ENCODE assay signal across 9 mouse cellular contexts in the genomic region with DNA sequence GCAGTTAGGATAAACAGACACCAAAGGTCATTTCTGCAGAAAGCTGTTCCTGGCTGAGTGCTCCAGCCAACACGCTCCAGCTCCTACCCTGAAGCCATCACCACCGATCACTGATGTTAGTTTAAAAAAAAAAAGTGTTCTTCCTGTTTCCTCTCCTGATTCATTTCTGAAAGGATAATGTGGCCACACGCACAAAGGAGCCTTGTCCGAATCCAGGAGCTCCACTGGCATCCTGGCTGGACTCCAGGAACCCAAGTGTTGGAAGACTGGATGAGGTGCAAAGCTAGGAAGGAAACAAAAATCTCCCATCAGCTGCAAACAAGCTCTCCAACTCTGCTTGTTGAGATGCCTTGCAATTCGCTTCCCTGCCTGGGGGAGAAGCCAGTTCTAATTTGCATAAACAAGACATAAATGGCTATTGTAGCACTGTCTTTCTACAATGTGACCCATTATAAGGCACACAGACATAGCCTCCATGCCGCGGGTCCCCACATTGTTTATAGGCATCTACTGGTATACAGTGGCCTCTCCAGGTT. TPM values are rescaled to one million over a fixed set of nuclear protein-coding genes. Genes with fewer than 3 reads are reported as not detected.
DNase-seq lines count a peak whose midpoint lies in the region; ATAC-seq lines count a peak whose summit lies in the region.
"Had no signal": no experiment of that assay in that cellular context is flagged by ENCODE, and none has a peak within 500 bp of the region (broad histone marks: within the 10 kb centered on the region; RNA-seq: fewer than 3 reads in every experiment).

No protein-coding gene starts in this region.

- peak overlapping the region; percentile 23; the same call in 1 of the 2 replicates for H3K4me2 ChIP-seq in intestine, embryonic 14.5 days (ENCODE audit: low read length)
- no peak overlapping the region for H3K4me2 ChIP-seq in neural tube, embryonic 15.5 days

- DNase-seq in NIH3T3 (ENCODE audit: low read depth), result peak; percentile 46
- DNase-seq in cerebellum, adult 11-12 months, result peak; percentile 61
- peak; percentile 37 to 57 for DNase-seq in frontal cortex, postnatal 14 days (ENCODE audit: low spot score in 2 of 2)
- DNase-seq in intestine, embryonic 14.5 days (ENCODE audit: low spot score), result peak; percentile 64
- DNase-seq in left cerebral cortex, postnatal 4 days, result peak; percentile 80
- DNase-seq in thymus, postnatal 10 days (ENCODE audit: low spot score in 2 of 2), result no peak
- no peak for DNase-seq in T-cell, adult 2 months (ENCODE audit: low spot score)

- intact Hi-C loops in left cerebral cortex, postnatal 4 days (cut with DNase I), result no loop called here

- H3K9ac ChIP-seq in intestine, embryonic 14.5 days (ENCODE audit: low read length), result no peak overlapping the region
- no peak overlapping the region for H3K9ac ChIP-seq in neural tube, embryonic 15.5 days (replicated peaks)

- H3K4me1 ChIP-seq in intestine, embryonic 14.5 days (replicated peaks; ENCODE audit: control insufficient read depth, insufficient read depth, low read length), result peaks cover 12% of the 10 kb centered on the region
- peaks cover 3% of the 10 kb centered on the region; the same call in 1 of the 2 replicates for H3K4me1 ChIP-seq in neural tube, embryonic 15.5 days

- no peaks in the 10 kb centered on the region for H3K36me3 ChIP-seq in intestine, embryonic 14.5 days (ENCODE audit: control insufficient read depth, insufficient read depth, low read length)
- H3K36me3 ChIP-seq in neural tube, embryonic 15.5 days, result no peaks in the 10 kb centered on the region

- ATAC-seq in intestine, embryonic 14.5 days (replicated peaks; ENCODE audit: low FRiP score, low TSS enrichment, low read depth), result no peak
- peak; percentile 79 for ATAC-seq in neural tube, embryonic 15.5 days (ENCODE audit: low FRiP score)

- no peaks in the 10 kb centered on the region for H3K27me3 ChIP-seq in intestine, embryonic 14.5 days (replicated peaks; ENCODE audit: control insufficient read depth, insufficient read depth, low read length)
- no peaks in the 10 kb centered on the region for H3K27me3 ChIP-seq in neural tube, embryonic 15.5 days (replicated peaks)

- 31% methylated on average over 7 of the region's 7 CpGs for WGBS in intestine, embryonic 14.5 days
- 38% methylated on average over 7 of the region's 7 CpGs for WGBS in neural tube, embryonic 15.5 days

- no peak overlapping the region for H3K4me3 ChIP-seq in intestine, embryonic 14.5 days (ENCODE audit: low read depth, low read length)
- no peak overlapping the region for H3K4me3 ChIP-seq in neural tube, embryonic 15.5 days (replicated peaks)

- H3K9me3 ChIP-seq in intestine, embryonic 14.5 days (ENCODE audit: control insufficient read depth, low read length), result 0 out of 2 replicates have a peak, but pooled peaks cover 4% of the 10 kb centered on the region
- no peaks in the 10 kb centered on the region for H3K9me3 ChIP-seq in neural tube, embryonic 15.5 days (replicated peaks)

- peak overlapping the region; percentile 76 for H3K27ac ChIP-seq in intestine, embryonic 14.5 days (ENCODE audit: low read depth)
- peak overlapping the region; percentile 64 for H3K27ac ChIP-seq in neural tube, embryonic 15.5 days (replicated peaks)

RNA-seq across cellular contexts. Expression of a gene that starts 37.2 kb away (rescaled TPM):
- not detected in 2 replicates for polyA plus RNA-seq in intestine, embryonic 14.5 days (2014; fragmentation: Nextera tagmentation; extraction: Ambion mirVana)
- total RNA-seq in left cerebral cortex, postnatal 4 days (2021), result not detected
- polyA plus RNA-seq in neural tube, embryonic 15.5 days (2015; fragmentation: Nextera tagmentation; extraction: Ambion mirVana), result not detected in 2 replicates
- total RNA-seq: liver, adult 2 months had no signal
- polyA plus RNA-seq: liver, adult 2 months had no signal

Comparison
In these comparisons a context has a peak if more than half of its experiments do, and no peak if none do; other contexts are left out.
1. DNase-seq: peak in NIH3T3 (single experiment), cerebellum, adult 11-12 months (single experiment), frontal cortex, postnatal 14 days (2 of 2), intestine, embryonic 14.5 days (single experiment) and left cerebral cortex, postnatal 4 days (single experiment); none in thymus, postnatal 10 days (0 of 2) and T-cell, adult 2 months (single experiment).